Mouse (Mus musculus) neural tube, embryonic 14.5 days (tissue): ENCODE results near the gene Clic6. TPM values are rescaled to one million over a fixed set of nuclear protein-coding genes. Genes with fewer than 3 reads are reported as not detected.

Source experiments
- ATAC-seq: fragments of 200-750 bp; cut with Nextera tagmentation; 2 replicates; pipeline ENCODE4 v1.8.0; 2017; ENCODE audit warnings: low read depth, mild to moderate bottlenecking, moderate TSS enrichment, moderate library complexity
- H3K27ac ChIP-seq: fragments of 300-500 bp; sonication (generic); 2 replicates; pipeline ENCODE4 v1.5.1; 2014; ENCODE audit warnings: low read depth, mild to moderate bottlenecking, control low read depth, low read length, moderate library complexity, mixed read lengths
- H3K27me3 ChIP-seq: fragments of 300-500 bp; sonication (generic); 2 replicates; pipeline ENCODE4 v1.6.1; 2014; ENCODE audit warnings: low read length; ENCODE audit not compliant: control insufficient read depth, insufficient read depth
- H3K36me3 ChIP-seq: fragments of 300-500 bp; sonication (generic); 2 replicates; pipeline ENCODE4 v1.6.1; 2014; ENCODE audit warnings: low read length, mixed read lengths; ENCODE audit not compliant: control insufficient read depth, insufficient read depth
- H3K4me1 ChIP-seq: fragments of 300-500 bp; sonication (generic); 2 replicates; pipeline ENCODE4 v1.6.1; 2014; ENCODE audit warnings: low read length; ENCODE audit not compliant: control insufficient read depth, insufficient read depth
- H3K4me2 ChIP-seq: fragments of 300-500 bp; sonication (generic); 2 replicates; pipeline ENCODE4 v1.6.1; 2014; ENCODE audit warnings: mild to moderate bottlenecking, low read depth, low read length, control low read depth
- H3K4me3 ChIP-seq: fragments of 300-500 bp; sonication (generic); 2 replicates; pipeline ENCODE4 v1.5.1; 2014; ENCODE audit warnings: low read depth, low read length, control low read depth, mixed read lengths
- H3K9ac ChIP-seq: fragments of 300-500 bp; sonication (generic); replicated peaks from 2 replicates; pipeline ENCODE4 v1.6.1; 2014; ENCODE audit warnings: low read depth, mild to moderate bottlenecking, control low read depth, low read length, mixed read lengths
- H3K9me3 ChIP-seq: fragments of 300-500 bp; sonication (generic); 2 replicates; pipeline ENCODE4 v1.6.1; 2016; ENCODE audit warnings: low read length; ENCODE audit not compliant: control insufficient read depth
- WGBS: fragments of 180-500 bp; shearing (Covaris S2); extraction: QIAGEN DNeasy Blood & Tissue Kit; methylation state at CpG from one replicate; pipeline ENCODE4 v1.1.7; 2014; 5-methylcytosine and 5-hydroxymethylcytosine counted together
- polyA plus RNA-seq: library from polyadenylated mRNA; unstranded; fragments of >200 nt; fragmentation: Nextera tagmentation; extraction: Ambion mirVana; gene quantifications from 2 replicates; pipeline ENCODE4 v1.2.1, GENCODE M21; 2014

The Clic6 gene
- polyA plus RNA-seq, 1 experiment from 2014 or later, result 0.24 TPM

DNA sequence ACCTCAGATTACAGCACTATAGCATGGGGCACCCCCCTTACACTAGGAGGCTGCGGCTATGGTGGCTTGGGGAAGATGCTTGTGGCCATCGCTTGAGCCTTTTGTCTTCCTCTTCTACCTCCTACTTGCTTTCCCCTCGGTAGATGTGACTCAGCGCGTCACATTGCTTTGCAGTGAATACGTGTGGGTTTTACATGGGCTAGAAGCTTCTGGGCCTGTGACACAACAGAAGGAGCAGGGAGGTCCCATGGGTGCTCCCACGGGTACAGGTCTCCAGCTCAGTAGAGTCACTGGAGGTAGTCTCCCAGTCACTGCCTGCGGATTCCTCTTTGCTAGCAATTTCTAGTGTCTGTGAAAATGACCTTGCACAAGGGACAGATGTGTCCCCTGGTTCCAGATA, 39.1 kb downstream of the Clic6 start:
- WGBS, result 83% methylated on average over 8 of the region's 8 CpGs
- ATAC-seq, result no peak

GRCm38 (mm10) chr16:92525919-92526318, 40.4 kb downstream of the Clic6 start:
- no peaks in the 10 kb centered on the region for H3K36me3 ChIP-seq
- H3K27ac ChIP-seq, result no peak overlapping the region
- H3K4me3 ChIP-seq, result no peak overlapping the region
- no peak overlapping the region for H3K4me2 ChIP-seq
- WGBS, result 34% methylated on average over 10 of the region's 10 CpGs
- peaks cover 2% of the 10 kb centered on the region; the same call in 1 of the 2 replicates for H3K9me3 ChIP-seq
- ATAC-seq, result no peak; the same call in 1 of the 2 replicates
- no peaks in the 10 kb centered on the region for H3K4me1 ChIP-seq
- no peak overlapping the region for H3K9ac ChIP-seq
- H3K27me3 ChIP-seq, result no peaks in the 10 kb centered on the region

More for the DNA sequence above, 39.1 kb downstream of the Clic6 start:
- no peak overlapping the region for H3K4me2 ChIP-seq
- H3K9ac ChIP-seq, result no peak overlapping the region
- no peaks in the 10 kb centered on the region for H3K36me3 ChIP-seq
- H3K27ac ChIP-seq, result no peak overlapping the region
- H3K4me1 ChIP-seq, result no peaks in the 10 kb centered on the region
- no peaks in the 10 kb centered on the region for H3K27me3 ChIP-seq
- H3K9me3 ChIP-seq, result no peaks in the 10 kb centered on the region
- H3K4me3 ChIP-seq, result no peak overlapping the region

DNA sequence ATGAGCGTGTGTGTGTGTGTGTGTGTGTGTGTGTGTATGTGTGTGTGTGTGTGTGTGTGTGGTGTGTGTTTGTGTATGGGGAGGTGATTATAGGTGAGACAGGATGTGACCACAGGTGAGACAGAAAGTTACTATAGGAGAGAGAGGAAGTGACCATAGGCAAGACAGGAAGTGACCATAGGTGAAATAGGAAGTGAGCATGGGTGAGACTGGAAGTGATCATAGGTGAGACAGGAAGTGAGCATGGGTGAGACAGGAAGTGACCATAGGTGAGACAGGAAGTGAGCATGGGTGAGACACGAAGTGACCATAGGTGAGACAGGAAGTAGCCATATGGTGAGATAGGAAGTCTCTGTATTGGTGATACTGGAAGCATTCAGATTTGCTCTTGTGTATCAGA, 49.7 kb downstream of the Clic6 start:
- WGBS, result 89% methylated on average over 2 of the region's 2 CpGs
- H3K4me2 ChIP-seq, result no peak overlapping the region

GRCm38 (mm10) chr16:92538356-92538755, 52.8 kb downstream of the Clic6 start:
- WGBS, result 79% methylated on average over 6 of the region's 6 CpGs
- Histone ChIP-seq H3K9ac (no peak overlapping the region), H3K27ac (no peak overlapping the region), H3K36me3 (no peaks in the 10 kb centered on the region), H3K4me1 (no peaks in the 10 kb centered on the region), H3K27me3 (no peaks in the 10 kb centered on the region), H3K9me3 (no peaks in the 10 kb centered on the region), H3K4me3 (no peak overlapping the region), H3K4me2 (no peak overlapping the region)
- no peak for ATAC-seq

More for the DNA sequence above, 49.7 kb downstream of the Clic6 start:
- ATAC-seq, result no peak
- Histone ChIP-seq H3K9ac (no peak overlapping the region), H3K4me1 (no peaks in the 10 kb centered on the region), H3K27ac (no peak overlapping the region), H3K9me3 (peaks cover 3% of the 10 kb centered on the region; the same call in 1 of the 2 replicates), H3K36me3 (no peaks in the 10 kb centered on the region), H3K4me3 (no peak overlapping the region), H3K27me3 (no peaks in the 10 kb centered on the region)

GRCm38 (mm10) chr16:92544264-92544663, 58.7 kb downstream of the Clic6 start:
- H3K9me3 ChIP-seq, result no peaks in the 10 kb centered on the region
- no peak overlapping the region for H3K4me3 ChIP-seq
- no peak overlapping the region for H3K9ac ChIP-seq
- WGBS, result 67% methylated on average over 1 of the region's 1 CpGs
- H3K27ac ChIP-seq, result no peak overlapping the region
- H3K27me3 ChIP-seq, result no peaks in the 10 kb centered on the region
- ATAC-seq, result no peak
- H3K4me1 ChIP-seq, result no peaks in the 10 kb centered on the region
- no peaks in the 10 kb centered on the region for H3K36me3 ChIP-seq
- no peak overlapping the region for H3K4me2 ChIP-seq

- Histone ChIP-seq H3K27me3 (no peaks in the 10 kb centered on the region), H3K36me3 (no peaks in the 10 kb centered on the region), H3K9me3 (no peaks in the 10 kb centered on the region), H3K4me3 (no peak overlapping the region), H3K4me1 (no peaks in the 10 kb centered on the region), H3K4me2 (no peak overlapping the region), H3K9ac (no peak overlapping the region), H3K27ac (no peak overlapping the region)
- 94% methylated on average over 9 of the region's 9 CpGs for WGBS
- no peak for ATAC-seq
These were observed 63.1 kb downstream of the Clic6 start for GRCm38 (mm10) chr16:92548651-92549050.

DNA sequence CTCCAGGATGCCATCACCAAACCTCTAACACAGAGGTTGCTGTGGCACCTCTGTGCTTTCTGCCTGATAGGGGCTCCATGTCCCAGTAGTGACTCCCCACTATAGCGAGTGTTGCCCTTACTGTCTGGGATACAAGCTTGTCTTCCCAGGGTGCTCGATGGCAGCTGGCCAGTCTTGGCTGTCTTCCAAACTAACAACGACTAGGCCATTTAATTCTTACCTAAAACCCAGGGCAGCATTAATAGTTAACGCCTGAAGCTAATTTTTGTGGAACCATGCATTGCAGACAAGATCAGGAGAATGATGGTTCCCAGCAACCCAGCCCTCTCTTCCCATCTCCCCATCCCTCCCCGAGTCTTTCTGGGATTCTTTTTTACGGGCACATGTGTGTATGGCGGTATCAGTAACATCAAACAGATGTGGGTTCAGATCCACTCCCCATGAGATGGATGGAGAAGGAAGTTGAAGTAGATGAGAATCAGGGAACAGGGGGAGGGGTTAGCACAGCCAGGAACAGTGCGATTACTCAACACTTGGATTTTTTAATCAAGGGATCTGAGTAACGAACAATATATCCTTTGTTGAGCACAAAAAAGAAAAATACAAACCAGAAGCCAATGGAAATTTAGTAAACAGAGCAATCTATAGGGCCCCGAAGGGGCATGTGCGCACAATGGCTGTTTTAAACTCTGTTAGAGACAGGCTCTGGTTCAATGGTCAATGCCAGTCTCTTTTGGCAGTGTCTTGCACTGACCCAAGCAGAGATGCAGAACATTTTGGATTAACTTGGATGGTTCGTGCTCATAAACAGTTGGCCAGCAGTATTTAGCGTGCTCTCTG, 66.0 kb downstream of the Clic6 start:
- 71% methylated on average over 13 of the region's 13 CpGs for WGBS
- no peak overlapping the region for H3K27ac ChIP-seq
- H3K36me3 ChIP-seq, result no peaks in the 10 kb centered on the region
- no peak overlapping the region for H3K9ac ChIP-seq
- no peaks in the 10 kb centered on the region for H3K4me1 ChIP-seq
- H3K4me3 ChIP-seq, result no peak overlapping the region
- H3K9me3 ChIP-seq, result no peaks in the 10 kb centered on the region
- H3K27me3 ChIP-seq, result no peaks in the 10 kb centered on the region
- no peak for ATAC-seq
- H3K4me2 ChIP-seq, result no peak overlapping the region

- Histone ChIP-seq H3K9me3 (no peaks in the 10 kb centered on the region), H3K9ac (no peak overlapping the region), H3K4me1 (no peaks in the 10 kb centered on the region), H3K4me2 (no peak overlapping the region), H3K4me3 (no peak overlapping the region), H3K36me3 (no peaks in the 10 kb centered on the region), H3K27ac (no peak overlapping the region), H3K27me3 (no peaks in the 10 kb centered on the region)
- WGBS, result 83% methylated on average over 9 of the region's 9 CpGs
- ATAC-seq, result no peak
These were observed 66.5 kb downstream of the Clic6 start for GRCm38 (mm10) chr16:92552106-92552382.

- Histone ChIP-seq H3K9ac (no peak overlapping the region), H3K27ac (no peak overlapping the region), H3K27me3 (no peaks in the 10 kb centered on the region), H3K36me3 (no peaks in the 10 kb centered on the region), H3K4me3 (no peak overlapping the region), H3K4me1 (no peaks in the 10 kb centered on the region), H3K9me3 (no peaks in the 10 kb centered on the region), H3K4me2 (no peak overlapping the region)
- no peak for ATAC-seq
- 54% methylated on average over 11 of the region's 11 CpGs for WGBS
These were observed 67.3 kb downstream of the Clic6 start for GRCm38 (mm10) chr16:92552858-92553257.
